Mouse (Mus musculus): ENCODE data around the gene Slc7a7. TPM values are rescaled to one million over a fixed set of nuclear protein-coding genes. Genes with fewer than 3 reads are reported as not detected.
A peak's percentile ranks its signal among the peaks of the same experiment; 100 is the strongest.
"Not testable (repeated sequence)": the region's sequence is repeated elsewhere in the genome, so short reads cannot be mapped to it uniquely, and the experiment has no call there.

The Slc7a7 gene
- polyA plus RNA-seq, 1 experiment from 2014 or later: 8.1 TPM

DNA sequence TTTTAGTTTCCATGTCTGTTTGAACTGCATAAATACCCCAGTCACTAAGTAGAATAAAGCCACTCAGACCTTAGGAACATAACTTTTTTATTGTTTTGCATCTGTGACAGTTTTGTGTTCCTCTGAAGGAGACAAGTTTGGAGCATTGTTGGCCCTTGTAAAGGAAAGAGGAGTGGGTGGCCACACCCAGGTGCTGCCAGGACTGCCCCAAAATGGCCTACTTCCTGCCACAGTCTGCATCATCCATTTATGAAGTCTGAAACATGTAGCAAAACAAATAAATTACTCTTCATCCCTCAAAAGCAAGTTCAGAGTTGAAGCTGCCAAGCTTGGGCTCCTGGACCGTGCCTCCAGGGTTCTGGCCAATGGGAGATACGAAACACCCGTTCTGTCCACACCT, 48.2 kb downstream of the Slc7a7 start:
- WGBS: 98% methylated on average over 3 of the region's 3 CpGs
- Histone ChIP-seq H3K27ac (replicated peaks) (no peak overlapping the region), H3K27me3 (no peaks in the 10 kb centered on the region), H3K4me2 (replicated peaks) (no peak overlapping the region), H3K9me3 (replicated peaks) (no peaks in the 10 kb centered on the region), H3K36me3 (peaks cover 66% of the 10 kb centered on the region), H3K9ac (no peak overlapping the region), H3K4me3 (replicated peaks) (no peak overlapping the region), H3K4me1 (no peaks in the 10 kb centered on the region)
- ATAC-seq (ENCODE audit: insufficient number of reproducible peaks, low FRiP score, low TSS enrichment, low read depth): no peak

DNA sequence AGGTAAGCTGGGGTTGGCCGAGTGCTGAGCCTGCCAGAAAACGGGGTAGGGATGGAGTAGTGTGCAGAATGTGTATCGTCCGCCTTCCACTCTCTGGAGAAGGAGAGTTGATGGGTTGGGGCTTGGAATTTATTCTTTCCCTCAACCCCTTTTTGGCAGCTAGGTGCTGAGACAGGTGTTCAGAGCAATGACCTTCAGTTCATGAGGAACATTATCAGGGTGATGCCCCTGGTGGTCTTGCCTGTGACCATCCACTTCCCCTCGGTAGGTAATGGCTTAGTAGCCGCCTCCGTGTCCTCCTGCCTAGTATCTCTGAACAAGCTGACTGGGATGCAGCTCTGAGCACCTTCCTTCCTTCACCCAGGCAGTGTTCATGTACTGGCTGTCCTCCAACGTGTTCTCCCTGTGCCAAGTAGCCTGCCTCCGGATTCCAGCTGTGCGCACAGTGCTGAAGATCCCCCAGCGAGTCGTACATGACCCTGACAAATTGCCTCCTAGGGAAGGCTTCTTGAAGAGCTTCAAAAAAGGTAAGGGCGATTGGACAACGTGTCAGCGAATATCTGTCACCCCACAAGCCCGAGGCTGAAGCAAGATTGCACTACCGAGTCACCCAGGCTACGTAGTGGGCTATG, 50.0 kb downstream of the Slc7a7 start:
- Histone ChIP-seq H3K36me3 (peaks cover 82% of the 10 kb centered on the region), H3K27ac (replicated peaks) (no peak overlapping the region), H3K4me1 (peaks cover under 1% of the 10 kb centered on the region; the same call in 1 of the 2 replicates), H3K4me2 (replicated peaks) (no peak overlapping the region), H3K9me3 (replicated peaks) (no peaks in the 10 kb centered on the region), H3K27me3 (no peaks in the 10 kb centered on the region), H3K9ac (no peak overlapping the region), H3K4me3 (replicated peaks) (no peak overlapping the region)
- 89% methylated on average over 18 of the region's 18 CpGs for WGBS
- no peak for ATAC-seq (ENCODE audit: insufficient number of reproducible peaks, low FRiP score, low TSS enrichment, low read depth)

DNA sequence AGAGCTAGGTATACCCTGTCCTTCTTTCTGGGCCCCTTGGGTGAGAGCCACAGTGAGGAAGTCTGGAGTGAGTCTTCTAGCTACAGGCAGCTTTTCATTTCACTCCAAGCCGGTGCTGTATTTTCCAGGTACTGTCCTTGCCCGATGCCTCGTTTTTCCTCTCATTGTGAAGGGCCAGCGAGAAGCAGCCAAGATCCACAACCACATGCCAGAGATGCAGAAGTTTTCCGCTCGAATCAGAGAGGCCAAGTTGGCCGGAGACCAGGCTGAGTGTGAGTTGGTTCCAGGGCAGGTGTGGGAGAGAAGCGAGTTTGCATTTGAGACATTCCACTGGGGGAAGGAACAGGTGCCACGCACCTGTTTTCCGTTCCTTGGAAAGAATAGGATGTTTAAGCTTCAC, 51.0 kb downstream of the Slc7a7 start:
- Histone ChIP-seq H3K4me3 (replicated peaks) (no peak overlapping the region), H3K4me1 (peaks cover 8% of the 10 kb centered on the region), H3K27me3 (no peaks in the 10 kb centered on the region), H3K27ac (replicated peaks) (no peak overlapping the region), H3K4me2 (replicated peaks) (no peak overlapping the region), H3K36me3 (peaks cover 78% of the 10 kb centered on the region), H3K9ac (no peak overlapping the region), H3K9me3 (replicated peaks) (no peaks in the 10 kb centered on the region)
- 84% methylated on average over 10 of the region's 10 CpGs for WGBS
- no peak for ATAC-seq (ENCODE audit: insufficient number of reproducible peaks, low FRiP score, low TSS enrichment, low read depth)

DNA sequence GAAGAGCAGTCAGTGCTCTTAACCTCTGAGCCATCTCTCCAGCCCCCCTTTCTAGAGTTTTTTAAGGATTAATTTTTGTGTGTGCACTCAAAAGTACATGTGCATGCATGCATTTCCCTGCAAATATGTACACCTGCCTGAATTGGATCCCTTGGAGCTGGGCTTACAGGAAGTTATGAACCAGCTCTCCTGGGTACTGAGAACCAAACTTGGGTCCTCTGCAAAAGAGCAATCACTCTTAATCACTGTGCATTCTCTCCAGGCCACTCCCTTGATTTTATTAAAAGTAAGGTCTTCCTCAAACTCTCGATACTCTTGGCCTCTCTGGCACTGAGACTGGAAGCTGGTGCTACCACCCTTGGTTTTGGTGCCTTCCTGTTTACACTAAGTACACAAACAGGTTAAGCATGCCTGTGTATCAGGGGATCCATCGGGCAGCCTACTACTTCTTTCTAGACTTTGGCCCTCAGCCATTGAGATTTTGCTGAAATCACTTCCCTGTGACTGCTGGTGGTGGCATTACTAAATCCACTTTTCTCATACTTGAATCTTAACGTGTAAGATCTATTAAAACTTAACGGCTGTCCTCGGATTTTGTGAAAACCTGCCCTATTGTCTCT, 52.4 kb downstream of the Slc7a7 start:
- H3K27ac ChIP-seq (replicated peaks): no peak overlapping the region
- H3K36me3 ChIP-seq: peaks cover 67% of the 10 kb centered on the region
- no peaks in the 10 kb centered on the region for H3K9me3 ChIP-seq (replicated peaks)
- H3K27me3 ChIP-seq: no peaks in the 10 kb centered on the region
- H3K4me3 ChIP-seq (replicated peaks): no peak overlapping the region
- no peak for ATAC-seq (ENCODE audit: insufficient number of reproducible peaks, low FRiP score, low TSS enrichment, low read depth)
- H3K4me1 ChIP-seq: peaks cover 10% of the 10 kb centered on the region
- no peak overlapping the region for H3K4me2 ChIP-seq (replicated peaks)
- H3K9ac ChIP-seq: no peak overlapping the region
- 88% methylated on average over 5 of the region's 5 CpGs for WGBS

DNA sequence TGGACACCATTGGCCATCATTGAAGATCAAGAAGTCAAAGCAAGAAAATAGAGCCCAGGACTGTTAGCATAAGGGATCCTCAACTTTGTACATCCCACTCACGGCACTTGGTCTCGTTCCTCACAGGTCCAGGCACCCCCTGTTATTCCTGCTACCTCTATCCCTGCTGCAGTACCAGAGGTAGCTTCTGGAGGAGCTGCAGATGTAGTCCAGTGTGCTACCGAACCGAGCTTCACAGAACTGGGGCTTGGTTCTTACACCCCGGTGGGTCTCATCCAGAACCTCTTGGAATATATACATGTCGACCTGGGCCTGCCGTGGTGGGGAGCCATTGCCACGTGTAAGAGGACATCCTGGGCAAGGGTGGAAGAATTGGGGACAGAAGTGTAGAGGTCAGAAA, 54.4 kb downstream of the Slc7a7 start:
- Histone ChIP-seq H3K4me1 (peaks cover 10% of the 10 kb centered on the region), H3K27ac (replicated peaks) (no peak overlapping the region), H3K4me2 (replicated peaks) (no peak overlapping the region), H3K27me3 (no peaks in the 10 kb centered on the region), H3K9ac (no peak overlapping the region), H3K36me3 (peaks cover 48% of the 10 kb centered on the region), H3K4me3 (replicated peaks) (no peak overlapping the region), H3K9me3 (replicated peaks) (no peaks in the 10 kb centered on the region)
- whole genome bisulfite sequencing: 93% methylated on average over 8 of the region's 8 CpGs
- ATAC-seq (ENCODE audit: insufficient number of reproducible peaks, low FRiP score, low TSS enrichment, low read depth): no peak

DNA sequence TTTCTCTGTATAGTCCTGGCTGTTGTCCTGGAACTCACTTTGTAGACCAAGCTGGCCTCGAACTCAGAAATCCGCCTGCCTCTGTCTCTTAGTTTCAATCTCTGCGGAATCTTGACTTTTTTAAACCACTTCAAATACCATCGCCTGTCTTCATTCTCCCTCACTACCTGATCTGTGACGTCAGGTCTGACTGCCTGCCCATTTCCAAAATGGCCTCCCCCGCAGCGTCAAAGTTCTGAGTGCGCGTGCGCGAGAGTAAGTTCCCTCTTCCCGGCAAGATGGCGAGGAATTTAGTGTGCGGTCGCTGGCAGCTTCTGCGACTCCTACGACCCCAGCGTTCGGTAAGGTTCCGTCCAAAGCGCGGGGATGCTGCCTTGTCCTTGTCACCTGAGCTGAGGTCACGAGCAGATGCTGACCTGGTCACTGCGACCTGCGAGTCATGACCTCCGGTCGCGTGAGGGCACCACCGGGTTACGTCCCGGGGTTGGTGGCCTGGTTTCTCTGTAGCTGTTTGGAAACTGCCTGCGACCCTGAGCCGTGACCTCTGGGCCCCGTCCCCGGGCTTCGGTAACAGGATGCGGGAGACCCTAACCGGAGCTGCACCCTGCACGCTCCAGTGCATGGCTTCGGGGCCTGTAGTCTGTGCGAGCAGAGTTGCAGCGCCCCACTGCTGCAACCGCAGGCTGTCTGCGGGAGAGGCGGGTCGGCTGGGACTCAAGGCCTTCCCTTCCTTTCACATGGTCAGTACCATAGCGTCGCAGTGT, 56.8 kb downstream of the Slc7a7 start, which contains the start of gene Oxa1l:
Gene Oxa1l, plus strand, starts transcription at position 258 of the 764 bp plus-strand sequence.
- H3K9ac ChIP-seq: peak within 1 kb of the TSS; percentile 90
- under 1% methylated on average over 48 of the region's 48 CpGs for whole genome bisulfite sequencing
- H3K27me3 ChIP-seq: no peaks in the 10 kb centered on the region
- peaks cover 28% of the 10 kb centered on the region for H3K36me3 ChIP-seq
- peak; percentile 88 for ATAC-seq (ENCODE audit: insufficient number of reproducible peaks, low FRiP score, low TSS enrichment, low read depth)
- H3K9me3 ChIP-seq (replicated peaks): no peaks in the 10 kb centered on the region
- H3K4me1 ChIP-seq: peaks cover 10% of the 10 kb centered on the region
- peak within 1 kb of the TSS; percentile 96 for H3K4me3 ChIP-seq (replicated peaks)
- H3K4me2 ChIP-seq (replicated peaks): peak within 1 kb of the TSS; percentile 57
- H3K27ac ChIP-seq (replicated peaks): peak within 1 kb of the TSS; percentile 78

DNA sequence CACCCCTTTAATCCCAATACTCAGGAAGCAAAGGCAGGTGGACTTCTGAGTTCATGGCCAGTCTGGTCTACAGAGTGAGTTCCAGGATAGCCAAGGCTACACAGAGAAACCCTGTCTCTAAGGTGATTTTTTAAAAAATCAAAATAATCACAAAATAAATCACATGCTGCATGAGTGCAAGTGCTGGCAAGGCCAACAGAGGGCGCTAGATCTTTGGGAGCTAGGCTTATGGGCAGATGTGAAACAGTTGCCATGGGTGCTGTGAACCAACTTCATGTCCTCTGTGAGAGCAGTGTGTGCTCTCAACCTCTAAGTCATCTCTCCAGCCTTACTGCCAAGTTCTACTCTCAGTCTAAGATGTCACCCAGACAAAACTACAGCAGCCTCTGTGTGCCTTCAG, 63.2 kb downstream of the Slc7a7 start:
- H3K9ac ChIP-seq: no peak overlapping the region
- H3K27ac ChIP-seq (replicated peaks): no peak overlapping the region
- 43% methylated on average over 1 of the region's 1 CpGs for WGBS
- H3K4me2 ChIP-seq (replicated peaks): no peak overlapping the region
- no peaks in the 10 kb centered on the region for H3K27me3 ChIP-seq
- no peak overlapping the region for H3K4me3 ChIP-seq (replicated peaks)
- H3K9me3 ChIP-seq (replicated peaks): no peaks in the 10 kb centered on the region
- H3K36me3 ChIP-seq: no peaks in the 10 kb centered on the region
- no peak for ATAC-seq (ENCODE audit: insufficient number of reproducible peaks, low FRiP score, low TSS enrichment, low read depth)
- H3K4me1 ChIP-seq: no peaks in the 10 kb centered on the region

DNA sequence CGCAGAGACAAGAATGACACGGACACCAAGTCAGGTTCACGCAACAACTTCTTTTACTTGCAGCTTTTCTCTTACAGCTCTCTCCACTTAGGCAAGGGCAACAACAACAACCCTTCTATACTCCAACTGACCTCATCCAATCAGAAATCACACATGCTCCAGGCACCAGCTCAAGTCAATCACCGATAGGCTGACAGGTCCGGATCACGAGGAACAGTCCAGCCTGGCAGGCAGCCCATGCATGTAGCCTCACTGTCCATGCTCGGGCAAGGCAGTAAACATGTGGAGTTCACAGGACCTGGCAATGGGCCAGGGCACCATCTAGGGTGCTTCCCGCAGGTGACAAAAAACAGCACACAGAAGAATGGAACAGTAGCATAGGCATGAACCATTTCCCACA, 65.3 kb downstream of the Slc7a7 start:
- ATAC-seq (ENCODE audit: insufficient number of reproducible peaks, low FRiP score, low TSS enrichment, low read depth): no peak
- Histone ChIP-seq H3K9ac (no peak overlapping the region), H3K4me2 (replicated peaks) (no peak overlapping the region), H3K27me3 (no peaks in the 10 kb centered on the region), H3K4me1 (no peaks in the 10 kb centered on the region), H3K36me3 (no peaks in the 10 kb centered on the region), H3K27ac (replicated peaks) (no peak overlapping the region), H3K4me3 (replicated peaks) (no peak overlapping the region), H3K9me3 (replicated peaks) (no peaks in the 10 kb centered on the region)
- WGBS: 82% methylated on average over 8 of the region's 8 CpGs

DNA sequence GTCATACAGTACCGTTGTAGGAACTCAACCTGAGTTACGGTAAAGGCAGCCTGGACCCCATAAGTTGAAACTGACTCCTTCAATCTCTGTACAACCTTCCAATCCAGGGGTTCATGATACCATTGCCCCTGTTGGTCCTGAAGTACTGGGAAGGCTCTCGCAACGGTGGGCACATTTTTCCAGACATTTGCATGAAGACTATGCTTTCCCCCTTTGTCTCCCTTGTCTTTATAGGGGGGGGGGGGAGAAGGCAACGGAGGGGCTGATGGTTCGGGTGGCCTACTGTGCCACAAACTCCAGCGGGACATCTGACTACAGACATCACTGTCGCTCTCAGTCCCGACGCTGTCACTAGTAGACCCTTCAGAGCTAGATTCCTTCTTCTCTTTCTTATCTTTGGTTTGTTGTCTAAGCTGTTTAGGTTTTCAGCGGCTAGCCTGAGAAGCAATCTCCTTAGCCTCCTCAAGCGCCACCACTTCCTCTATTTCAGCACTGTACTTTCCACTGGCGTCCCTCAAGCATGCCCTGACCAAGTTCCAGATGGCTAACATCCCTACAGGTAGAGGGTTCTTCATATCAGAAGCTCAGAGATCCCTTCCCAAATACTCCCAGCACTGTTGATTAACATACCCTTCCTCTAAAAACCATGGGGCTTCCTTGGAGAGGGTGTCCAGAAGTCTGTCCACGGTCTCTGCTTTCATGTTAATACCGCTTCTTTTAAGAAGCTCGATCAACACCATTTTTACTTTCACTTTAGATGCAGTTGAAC, 66.6 kb downstream of the Slc7a7 start:
- 93% methylated on average over 16 of the region's 16 CpGs for WGBS
- not testable (repeated sequence) for H3K4me1 ChIP-seq; H3K27ac ChIP-seq (replicated peaks); ATAC-seq (ENCODE audit: insufficient number of reproducible peaks, low FRiP score, low TSS enrichment, low read depth); H3K9me3 ChIP-seq (replicated peaks); H3K27me3 ChIP-seq; H3K9ac ChIP-seq; H3K36me3 ChIP-seq; H3K4me3 ChIP-seq (replicated peaks); H3K4me2 ChIP-seq (replicated peaks)

DNA sequence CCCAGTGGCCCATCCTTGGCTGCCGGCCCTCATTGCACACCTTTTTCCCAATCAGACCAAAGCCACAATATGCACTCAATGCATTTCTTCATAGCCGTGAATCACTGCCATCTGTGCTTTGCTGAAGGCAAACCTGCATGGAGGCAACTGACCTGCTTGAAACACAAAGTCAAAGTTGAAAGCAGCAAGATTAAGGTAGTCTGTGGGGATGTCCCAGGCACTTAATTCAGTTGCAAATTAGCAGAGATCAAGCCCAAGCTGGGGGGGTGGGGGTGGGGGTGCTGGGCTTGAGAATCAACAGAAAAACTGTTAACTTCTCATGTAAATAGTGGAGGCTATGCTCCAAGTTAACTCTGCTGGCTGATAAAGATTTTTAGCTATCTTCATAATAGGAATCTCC, 75.8 kb downstream of the Slc7a7 start:
- not testable (repeated sequence) for H3K4me2 ChIP-seq (replicated peaks); H3K4me1 ChIP-seq; ATAC-seq (ENCODE audit: insufficient number of reproducible peaks, low FRiP score, low TSS enrichment, low read depth); H3K9me3 ChIP-seq (replicated peaks); H3K27me3 ChIP-seq; H3K9ac ChIP-seq; H3K27ac ChIP-seq (replicated peaks); H3K36me3 ChIP-seq; H3K4me3 ChIP-seq (replicated peaks)
- WGBS: 35% methylated on average over 2 of the region's 2 CpGs

DNA sequence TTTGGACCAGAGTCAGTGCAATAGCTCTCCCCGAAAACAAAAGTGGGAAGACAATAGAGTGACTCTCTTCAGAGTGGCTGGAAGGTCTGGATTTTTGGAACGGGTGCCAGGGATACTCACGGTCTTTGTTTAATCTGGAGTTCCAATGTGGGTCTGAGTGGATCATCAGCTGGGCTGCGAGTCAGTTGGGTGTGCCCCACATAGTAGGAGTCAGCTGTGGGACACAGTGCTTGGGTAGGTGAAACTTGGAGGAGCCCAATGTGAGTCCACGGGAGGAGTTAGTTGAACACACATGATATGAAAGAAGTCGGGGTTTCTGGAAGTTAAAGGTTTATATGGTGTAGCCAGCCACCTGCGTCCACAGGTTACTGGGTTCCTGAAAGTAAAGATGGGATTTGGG, 76.7 kb downstream of the Slc7a7 start:
- no peak overlapping the region for H3K4me3 ChIP-seq (replicated peaks)
- WGBS: 62% methylated on average over 7 of the region's 7 CpGs
- no peaks in the 10 kb centered on the region for H3K36me3 ChIP-seq
- no peak overlapping the region for H3K27ac ChIP-seq (replicated peaks)
- H3K4me1 ChIP-seq: no peaks in the 10 kb centered on the region
- H3K9ac ChIP-seq: no peak overlapping the region
- H3K4me2 ChIP-seq (replicated peaks): no peak overlapping the region
- H3K27me3 ChIP-seq: no peaks in the 10 kb centered on the region
- H3K9me3 ChIP-seq (replicated peaks): no peaks in the 10 kb centered on the region
- no peak for ATAC-seq (ENCODE audit: insufficient number of reproducible peaks, low FRiP score, low TSS enrichment, low read depth)
